Mouse (Mus musculus) embryo, embryonic 9.5 days (tissue): ENCODE data around the gene Slc4a3.

Source experiments
- DNase-seq: peaks from one replicate; pipeline ENCODE4 v3.0.0-alpha.2; 2017; ENCODE audit errors: extremely low spot score

Gene Slc4a3

DNA sequence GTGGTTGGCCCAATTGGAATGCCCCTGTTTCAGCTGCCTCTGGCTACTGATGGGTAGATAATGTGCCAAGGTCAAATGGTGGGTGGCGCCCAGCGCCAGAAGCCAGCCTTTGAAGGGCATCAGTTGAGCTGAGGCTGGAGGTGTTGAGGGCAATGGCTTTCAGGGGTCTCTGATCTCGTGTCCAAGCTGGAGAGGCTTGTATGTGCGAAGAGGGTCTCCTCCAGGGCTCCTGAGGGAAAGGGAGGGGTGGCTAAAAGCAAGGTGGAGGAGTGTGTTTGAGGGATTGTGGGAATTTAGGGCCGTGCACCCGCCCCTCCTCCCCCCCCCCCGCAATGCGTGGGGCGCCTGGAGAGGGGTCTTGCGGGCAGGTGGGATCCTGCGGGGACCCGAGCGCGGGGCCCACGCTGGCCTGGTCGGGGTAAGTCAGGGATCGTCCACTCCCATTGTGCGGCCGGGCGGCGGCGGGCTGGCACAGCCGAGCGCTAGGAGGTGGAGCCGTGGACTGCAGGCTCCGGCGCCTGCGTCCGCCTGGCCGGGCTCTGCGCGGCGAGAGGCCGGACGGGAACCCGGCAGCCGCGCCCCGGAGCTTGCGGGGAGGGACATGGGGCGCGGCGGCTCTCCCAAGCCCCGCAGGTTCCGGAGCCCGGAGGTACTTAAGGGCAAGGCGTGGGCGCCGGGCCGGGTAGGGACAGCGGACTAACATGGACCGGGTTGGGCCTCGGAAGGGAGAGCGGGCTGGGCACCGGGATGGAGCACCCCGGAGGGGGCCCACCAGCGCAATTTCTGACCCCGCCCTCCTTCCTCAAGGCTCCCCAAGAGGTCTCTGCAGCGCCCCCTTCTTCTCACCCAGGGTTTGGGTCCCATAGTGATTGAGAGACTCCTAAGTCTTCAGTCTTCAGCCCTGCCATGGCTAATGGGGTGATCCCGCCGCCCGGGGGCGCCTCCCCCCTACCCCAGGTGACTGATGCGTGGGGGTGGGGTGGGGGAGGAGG, at the start of gene Slc4a3:
Gene Slc4a3 (plus strand): TSS at position 302 of the 992 bp plus-strand sequence.
- DNase-seq, result peak; percentile 78

DNA sequence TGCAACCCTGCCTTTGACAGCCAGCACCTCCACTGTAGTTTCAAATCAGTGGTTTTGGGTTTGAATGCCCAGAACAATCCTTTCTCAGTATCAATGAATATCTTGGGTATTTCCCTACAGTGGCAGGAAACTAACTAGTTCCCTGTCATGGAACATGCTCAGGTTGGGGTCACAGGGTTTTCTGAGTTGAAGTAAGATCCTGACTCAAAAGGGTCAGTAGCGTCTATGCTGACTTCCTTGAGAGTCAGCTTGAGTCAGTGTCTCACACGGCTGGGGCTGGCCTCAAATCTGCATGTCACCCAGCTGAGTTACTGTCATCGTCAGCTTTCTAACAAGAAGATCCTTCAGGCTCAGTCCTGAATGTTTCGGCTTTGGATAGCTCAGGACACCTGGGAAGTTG, 47.2 kb upstream of the Slc4a3 start:
- DNase-seq, result no peak

DNA sequence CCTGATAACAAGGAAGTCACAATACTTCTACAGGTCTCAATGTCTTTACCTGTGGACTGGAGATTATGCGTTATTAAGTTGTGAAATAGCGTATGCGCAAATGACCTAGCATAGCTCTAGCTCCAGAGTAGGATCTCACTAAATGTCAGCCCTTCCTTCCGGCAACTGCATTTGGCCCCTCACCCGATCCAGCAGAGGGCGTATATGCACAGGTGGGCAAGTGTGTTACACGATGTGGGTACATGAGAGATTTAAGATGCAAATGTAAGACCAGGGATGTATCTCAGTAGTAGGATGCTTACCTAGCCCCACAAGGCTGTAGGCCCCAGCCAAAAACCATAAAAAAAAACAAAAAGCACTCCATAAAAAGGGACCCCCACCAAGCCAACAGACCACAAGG, 46.6 kb upstream of the Slc4a3 start:
- no peak for DNase-seq

DNA sequence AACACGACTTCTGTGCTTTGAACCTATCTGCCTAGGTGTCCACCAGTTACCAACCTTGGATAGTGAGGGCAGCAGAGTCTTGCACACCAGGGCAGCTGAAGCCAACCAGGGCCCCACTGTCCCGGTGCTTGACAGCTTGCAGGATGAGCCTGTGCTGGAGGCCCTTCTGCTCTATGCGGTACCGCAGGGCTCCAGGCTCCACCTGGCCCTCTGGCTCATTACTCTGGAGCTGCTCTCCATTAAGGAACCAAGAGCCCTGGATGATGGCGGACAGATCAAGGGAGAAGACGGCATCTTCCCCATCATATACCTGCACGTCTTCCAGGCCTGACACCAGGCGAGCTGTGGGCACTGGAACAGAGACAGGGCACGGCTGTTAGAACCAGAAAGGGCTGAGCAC, 44.2 kb upstream of the Slc4a3 start:
- DNase-seq, result no peak

DNA sequence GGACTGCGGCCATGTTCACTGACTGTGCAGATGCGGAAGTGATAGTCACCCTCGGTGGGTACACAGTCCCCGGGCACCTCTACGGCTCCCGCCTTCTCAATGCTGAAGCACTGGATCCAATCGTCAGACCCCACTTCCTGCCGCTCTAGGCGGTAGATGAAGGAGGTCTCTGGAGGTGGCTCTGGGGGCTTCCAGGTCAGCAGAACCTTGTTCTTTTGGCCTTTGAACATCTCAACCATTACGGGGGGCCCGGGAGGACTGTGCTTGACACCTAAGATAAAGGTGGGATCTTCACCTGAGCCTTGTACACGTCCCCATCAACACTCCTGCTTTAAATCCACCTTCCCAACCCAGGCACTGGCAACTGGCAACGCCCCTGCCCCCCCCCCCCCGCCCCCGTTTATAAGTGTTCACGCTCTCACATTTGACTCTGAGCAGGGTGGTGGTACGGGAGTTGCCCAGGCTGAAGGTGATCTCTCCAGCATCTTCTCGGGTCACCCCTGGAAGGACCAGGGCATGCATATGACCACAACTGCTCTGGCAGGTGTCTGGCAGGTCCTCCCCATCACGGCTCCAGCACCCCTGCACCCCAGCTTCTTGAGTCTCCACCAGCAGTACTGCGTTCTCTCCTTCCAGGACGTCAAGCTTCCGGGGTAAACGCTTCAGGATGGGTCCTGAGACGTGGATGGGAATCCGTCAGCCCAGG, 43.0 kb upstream of the Slc4a3 start:
- no peak for DNase-seq

DNA sequence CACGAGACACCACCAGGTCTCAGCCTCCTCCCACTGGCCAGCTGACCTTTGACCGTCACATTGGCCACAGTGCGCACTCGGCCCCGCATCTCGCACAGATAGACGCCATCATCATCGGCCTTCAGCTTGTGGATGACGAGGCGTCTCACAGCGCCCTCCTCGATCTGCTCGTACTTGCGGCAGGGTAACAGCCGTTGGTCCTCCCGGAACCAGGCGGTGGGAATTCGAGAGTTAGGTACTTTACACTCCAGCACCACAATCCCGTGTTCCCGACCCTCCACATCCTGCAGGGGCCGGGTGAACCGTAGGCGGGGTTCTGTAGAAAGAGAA, 42.5 kb upstream of the Slc4a3 start:
- DNase-seq, result no peak

DNA sequence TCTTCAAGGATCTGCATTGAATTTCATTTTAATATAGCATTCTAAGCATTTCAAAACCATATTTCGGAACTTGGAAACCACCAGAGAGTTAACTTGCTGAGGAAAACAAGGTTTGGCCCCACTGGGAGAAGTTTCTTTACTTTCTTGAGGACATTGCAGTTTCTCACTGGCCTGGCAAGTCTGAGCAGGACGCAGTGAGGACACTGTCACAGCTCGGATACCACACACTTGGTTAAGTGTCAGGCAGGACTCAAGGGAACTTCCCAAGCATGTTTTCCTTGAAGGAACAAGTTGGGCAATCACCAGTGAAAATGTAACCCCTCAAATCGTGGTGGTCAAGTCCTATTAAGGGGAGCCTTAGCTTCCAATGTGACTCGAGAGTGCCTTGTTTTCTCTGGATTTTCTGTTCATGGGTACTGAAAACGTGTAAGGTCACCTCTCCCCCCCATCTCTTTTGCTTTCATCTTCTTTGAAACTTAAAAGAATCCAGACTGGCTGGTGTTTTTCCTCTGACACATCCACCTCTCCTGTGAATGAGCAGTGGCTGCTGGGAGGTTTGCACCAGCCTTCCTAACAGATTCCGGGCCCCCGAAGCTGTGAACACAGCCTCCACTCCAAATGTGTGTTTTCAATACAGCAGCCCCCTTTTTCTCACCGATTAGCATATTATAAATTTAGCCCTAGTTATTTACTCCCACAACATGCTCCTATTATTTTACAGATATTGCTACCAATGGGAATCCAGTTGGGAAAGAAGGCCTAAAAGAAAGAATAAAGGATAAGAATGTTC, 41.6 kb upstream of the Slc4a3 start:
- DNase-seq, result no peak

DNA sequence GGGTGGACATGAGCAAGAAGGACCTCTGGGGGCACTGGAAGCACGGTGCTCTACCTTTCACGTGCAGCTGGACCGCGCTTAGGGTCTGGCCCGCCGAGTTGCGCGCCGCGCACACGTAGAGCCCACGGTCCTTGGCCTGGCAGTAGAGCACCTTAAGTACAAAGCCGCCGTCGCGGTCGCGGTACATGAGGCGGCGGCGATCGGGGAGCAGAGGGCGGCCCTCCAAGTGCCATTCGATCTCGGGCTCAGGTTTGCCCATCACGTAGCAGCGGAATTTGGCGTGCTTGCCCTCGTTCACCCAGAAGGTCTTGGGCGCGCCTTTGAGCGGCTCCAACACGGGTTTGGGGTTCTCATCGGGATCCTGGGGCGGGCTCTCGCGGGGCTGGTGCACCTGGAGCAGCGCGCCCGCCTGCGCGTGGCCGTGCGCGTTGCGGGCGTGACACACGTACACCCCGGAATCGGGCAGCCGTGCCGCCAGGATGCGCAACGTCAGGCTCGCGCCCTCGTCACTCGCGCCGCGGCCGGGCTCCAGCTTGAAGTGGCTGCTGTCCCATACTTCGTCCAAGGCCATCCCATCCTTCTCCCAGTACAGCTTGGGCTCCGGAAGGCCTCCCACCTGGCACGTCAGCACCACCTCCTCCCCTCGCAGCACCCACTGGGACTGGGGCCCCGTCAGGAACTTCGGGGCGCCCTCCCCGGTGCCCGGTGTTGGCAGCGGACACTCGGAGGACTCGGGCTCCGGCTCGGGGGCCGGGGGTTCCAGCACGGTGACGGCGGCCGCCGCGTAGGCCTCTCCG, 40.7 kb upstream of the Slc4a3 start:
- peak; percentile 71 for DNase-seq

DNA sequence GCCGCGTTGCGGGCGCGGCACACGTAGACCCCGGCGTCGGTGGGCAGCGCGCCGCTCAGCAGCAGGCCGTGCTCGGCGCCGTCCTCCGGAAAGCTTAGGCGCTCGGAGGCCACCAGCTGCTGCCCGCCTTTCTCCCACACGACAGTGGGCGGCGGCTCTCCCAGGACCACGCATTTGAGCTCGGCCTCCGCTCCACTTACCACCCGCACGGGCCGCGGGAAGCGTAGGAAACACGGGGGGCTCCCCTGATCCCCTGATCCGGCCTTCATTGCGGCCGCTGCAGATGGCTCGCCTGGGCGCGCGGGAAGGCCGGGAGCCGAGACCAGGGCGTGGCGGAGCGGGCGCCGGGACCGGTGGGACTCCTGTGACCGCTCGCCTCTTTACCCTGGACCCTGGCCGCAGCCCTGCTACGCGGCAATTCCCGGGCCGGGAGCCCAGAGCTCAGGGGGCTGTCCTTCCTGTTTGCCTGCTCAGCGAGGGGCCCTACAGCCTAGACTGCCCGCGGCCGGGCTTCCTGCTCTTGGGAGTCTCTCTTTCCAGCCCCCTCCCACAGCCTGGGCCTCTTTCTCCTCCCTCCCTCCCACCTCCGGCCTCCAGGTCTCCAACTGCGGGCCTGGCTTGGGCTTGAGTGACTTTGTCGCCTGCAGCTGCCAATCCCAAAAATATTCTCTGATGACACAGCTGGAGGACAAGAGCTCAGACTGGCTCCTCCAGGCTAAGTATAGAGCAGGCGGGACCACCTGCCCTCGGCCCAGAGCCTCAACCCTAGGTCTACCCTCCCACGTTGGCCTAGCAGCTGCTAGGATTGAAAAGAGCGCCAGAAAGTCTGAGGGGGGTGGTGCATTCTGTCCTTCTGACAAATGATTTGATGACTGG, 39.9 kb upstream of the Slc4a3 start, which contains the start of gene Obsl1:
Gene Obsl1 (minus strand): TSS at position 497 of the 876 bp plus-strand sequence.
- DNase-seq, result peak; percentile 85

DNA sequence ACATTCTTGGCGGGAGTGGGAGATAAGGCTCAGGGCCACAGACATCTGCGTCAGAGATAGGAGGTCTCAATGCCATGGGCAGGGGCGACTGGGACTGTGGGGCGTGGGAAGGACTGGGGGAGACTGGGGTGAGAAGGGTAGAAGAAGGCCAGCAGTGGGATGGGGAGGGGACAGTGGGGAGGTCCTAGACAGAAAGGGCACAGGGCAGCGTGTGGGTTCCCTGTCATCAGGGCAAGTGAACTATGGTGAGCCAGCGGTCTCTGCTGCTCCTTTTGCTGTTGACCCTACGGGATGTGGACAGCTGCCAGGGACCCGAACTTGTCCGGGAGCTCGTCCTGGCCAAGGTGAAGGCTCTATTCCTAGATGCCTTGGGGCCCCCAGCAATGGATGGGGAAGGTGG, 39.1 kb upstream of the Slc4a3 start, which contains the start of gene Inha:
Gene Inha (plus strand): TSS at position 72 of the 400 bp plus-strand sequence.
- DNase-seq, result no peak

DNA sequence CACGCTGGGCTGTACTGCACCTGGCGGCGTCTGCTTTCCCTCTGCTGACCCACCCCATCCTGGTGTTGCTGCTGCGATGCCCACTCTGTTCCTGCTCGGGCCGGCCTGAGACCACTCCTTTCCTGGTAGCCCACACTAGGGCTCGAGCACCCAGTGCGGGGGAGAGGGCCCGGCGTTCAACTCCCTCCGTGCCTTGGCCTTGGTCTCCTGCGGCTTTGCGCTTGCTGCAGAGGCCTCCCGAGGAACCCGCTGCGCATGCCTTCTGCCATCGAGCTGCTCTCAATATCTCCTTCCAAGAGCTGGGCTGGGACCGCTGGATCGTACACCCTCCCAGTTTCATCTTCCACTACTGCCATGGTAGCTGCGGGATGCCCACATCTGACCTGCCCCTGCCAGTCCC, 36.5 kb upstream of the Slc4a3 start:
- DNase-seq, result no peak

DNA sequence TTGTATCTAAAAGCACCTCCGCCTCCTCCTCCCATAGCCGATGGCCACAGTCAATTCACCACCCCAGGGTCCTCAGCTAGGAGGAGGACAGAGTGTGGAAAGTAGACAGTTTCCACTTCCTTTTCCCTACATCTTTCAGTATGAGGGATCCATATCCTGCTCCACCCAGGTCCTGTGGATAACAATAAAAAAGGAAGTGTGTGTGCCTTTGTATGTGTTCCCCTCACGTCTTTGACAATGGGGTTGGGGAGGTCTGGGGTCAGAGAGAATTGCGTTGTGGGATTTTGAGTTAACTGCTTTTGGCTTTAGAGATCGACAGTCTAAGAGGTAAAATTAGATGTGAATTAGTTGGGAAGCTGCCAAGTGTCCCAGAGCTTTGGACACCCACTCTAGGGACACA, 35.9 kb upstream of the Slc4a3 start:
- no peak for DNase-seq

DNA sequence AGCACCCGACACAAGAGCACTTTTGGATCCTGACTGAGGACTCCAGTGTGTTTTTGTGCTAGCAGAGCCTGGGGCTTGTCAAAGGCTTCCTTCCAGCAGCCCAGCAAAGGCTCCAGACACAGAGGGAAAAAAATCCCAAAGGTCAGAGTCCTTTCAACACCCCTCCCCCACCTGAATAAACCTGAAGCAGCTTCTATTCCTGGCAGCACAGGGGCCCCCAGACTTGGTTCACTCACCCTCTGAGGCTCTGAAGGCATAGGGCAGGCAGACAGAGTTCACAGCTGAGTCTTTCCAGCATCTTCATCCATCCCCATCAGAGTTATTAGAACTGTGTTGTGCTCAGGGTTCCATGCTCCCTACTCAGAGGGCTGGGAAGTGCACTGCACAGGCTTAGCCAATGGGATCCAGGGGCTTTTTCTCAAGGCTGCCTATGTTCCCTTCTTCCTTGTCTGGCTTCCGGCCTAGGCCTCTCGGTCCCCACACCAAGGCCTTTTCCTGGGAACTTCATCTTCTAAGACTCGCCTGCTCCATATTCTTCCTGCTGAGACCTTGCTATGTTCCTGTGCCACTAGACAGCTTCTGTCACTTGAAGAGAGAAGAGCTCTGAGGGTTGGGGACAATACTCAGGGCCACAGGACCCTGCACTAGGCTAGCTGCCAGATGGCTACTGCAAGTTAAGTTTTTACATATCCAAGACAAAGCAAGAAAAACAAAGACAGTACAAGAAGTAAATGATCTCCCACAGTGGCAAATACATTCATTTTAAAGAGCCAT, 34.4 kb upstream of the Slc4a3 start:
- DNase-seq, result peak; percentile 43

DNA sequence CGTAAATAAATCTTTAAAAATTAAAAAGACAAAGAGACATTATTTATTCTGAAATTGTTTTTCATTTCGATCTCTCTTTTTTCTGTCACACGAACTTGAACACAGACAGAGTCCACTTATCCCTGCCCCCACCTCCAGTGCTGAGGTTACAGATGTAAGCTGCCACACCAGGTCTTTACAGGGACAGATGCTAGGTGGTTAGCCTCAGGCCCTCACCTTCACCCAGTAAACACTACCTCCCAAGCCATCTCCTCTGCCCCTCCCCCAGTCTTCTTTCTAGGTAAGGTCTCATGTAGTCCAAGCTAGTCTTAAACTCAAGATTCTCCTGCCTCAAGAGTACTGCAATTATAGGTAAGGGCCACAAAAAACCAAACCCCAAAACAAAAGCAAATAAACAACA, 33.5 kb upstream of the Slc4a3 start:
- no peak for DNase-seq

DNA sequence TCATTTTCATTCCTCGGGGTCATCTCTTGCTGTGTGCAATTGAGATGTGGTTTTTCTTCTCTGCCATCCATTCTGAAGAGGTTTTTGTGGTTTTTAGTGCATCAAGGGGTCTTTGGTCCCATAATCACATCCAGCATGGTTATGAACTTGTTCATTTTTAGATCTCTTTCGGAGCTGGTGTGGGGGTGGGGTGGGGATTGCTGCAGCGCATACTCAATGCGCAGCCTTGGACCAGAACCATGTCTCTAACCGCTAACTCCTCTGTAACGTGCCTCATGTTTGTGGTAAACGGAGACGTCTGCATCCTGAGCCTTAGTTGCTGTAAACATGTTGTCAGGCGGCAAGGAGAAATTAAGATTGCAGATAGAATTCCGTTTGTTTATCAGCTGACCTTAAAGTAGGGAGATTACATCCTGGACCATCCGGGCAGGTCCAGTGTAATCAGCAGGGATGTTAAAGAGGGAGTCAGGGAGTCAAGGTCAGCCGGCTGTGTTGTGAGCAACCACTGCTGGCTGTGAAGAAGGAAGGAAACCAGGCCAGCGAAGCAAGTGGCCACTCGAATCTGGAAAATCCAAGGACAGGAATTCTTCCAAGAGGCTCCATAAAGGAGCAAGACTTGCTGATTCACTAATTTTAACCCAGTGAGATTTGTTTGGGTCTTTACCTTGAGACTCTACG, 29.2 kb upstream of the Slc4a3 start:
- DNase-seq, result no peak

DNA sequence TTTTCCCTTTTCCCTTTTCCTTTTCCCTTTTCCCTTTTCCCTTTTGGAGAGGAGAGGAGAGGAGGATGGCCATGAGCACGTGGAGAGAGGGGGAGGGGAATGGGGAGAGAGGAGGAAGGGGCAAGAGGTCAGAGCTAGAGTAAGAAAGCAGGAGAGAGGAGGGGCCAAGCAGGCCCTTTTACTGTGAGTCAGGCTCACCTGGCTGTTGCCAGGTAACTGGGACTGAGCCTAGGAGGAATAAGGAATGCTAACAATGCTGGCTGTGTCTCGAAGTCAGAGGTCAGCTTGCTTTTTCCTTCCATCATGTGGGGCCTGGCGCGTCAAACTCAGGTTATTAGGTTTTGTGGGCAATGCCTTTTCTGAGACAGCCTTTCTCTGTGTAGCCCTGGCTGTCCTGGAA, 28.1 kb upstream of the Slc4a3 start:
- no peak for DNase-seq

DNA sequence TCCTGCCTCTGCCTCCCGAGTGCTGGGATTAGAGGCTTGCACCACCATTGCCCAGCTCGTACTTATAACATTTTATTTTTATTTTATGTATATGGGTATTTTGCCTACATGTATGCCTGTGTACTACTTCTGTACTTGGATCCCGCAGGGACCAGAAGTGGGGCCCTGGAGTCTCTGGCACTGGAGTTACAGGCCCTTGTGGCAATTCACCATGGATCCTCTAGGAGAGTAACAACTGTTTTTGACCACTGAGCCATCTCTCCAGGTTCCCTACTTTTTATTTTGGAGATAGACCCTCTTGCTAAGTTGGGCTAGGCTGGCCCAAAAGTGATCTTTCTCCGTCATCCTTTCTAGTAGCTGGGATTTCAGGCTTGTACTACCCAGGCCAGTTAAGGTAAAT, 27.6 kb upstream of the Slc4a3 start:
- DNase-seq, result no peak

DNA sequence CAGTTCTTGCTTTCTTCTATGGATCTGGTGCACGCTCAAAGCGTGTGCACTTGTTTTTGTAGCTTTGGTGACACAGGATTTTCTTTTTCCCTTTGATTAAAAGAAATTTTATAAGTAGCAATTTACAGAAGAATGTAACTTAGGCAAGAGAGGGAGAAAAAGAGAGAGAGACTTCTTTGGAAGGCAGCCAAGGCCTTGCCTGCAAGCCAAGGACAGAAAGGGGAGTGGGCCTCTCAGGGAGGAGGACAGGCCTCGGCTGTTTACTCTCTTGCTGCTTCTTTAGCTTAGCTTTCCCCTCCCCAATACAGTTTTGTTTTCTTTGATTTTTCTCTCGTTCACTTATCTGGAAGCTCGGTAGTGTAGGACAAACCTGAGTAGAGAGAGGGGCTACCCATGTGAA, 26.5 kb upstream of the Slc4a3 start:
- DNase-seq, result no peak
